Mouse (Mus musculus) neural tube, embryonic 14.5 days (tissue): ENCODE data around the gene Afmid. TPM values are rescaled to one million over a fixed set of nuclear protein-coding genes. Genes with fewer than 3 reads are reported as not detected.

Experiments used
- ATAC-seq: fragments of 200-750 bp; cut with Nextera tagmentation; 2 replicates; pipeline ENCODE4 v1.8.0; 2017; ENCODE audit warnings: low read depth, mild to moderate bottlenecking, moderate TSS enrichment, moderate library complexity
- H3K27ac ChIP-seq: fragments of 300-500 bp; sonication (generic); 2 replicates; pipeline ENCODE4 v1.5.1; 2014; ENCODE audit warnings: low read depth, mild to moderate bottlenecking, control low read depth, low read length, moderate library complexity, mixed read lengths
- H3K27me3 ChIP-seq: fragments of 300-500 bp; sonication (generic); 2 replicates; pipeline ENCODE4 v1.6.1; 2014; ENCODE audit warnings: low read length; ENCODE audit not compliant: control insufficient read depth, insufficient read depth
- H3K36me3 ChIP-seq: fragments of 300-500 bp; sonication (generic); 2 replicates; pipeline ENCODE4 v1.6.1; 2014; ENCODE audit warnings: low read length, mixed read lengths; ENCODE audit not compliant: control insufficient read depth, insufficient read depth
- H3K4me1 ChIP-seq: fragments of 300-500 bp; sonication (generic); 2 replicates; pipeline ENCODE4 v1.6.1; 2014; ENCODE audit warnings: low read length; ENCODE audit not compliant: control insufficient read depth, insufficient read depth
- H3K4me2 ChIP-seq: fragments of 300-500 bp; sonication (generic); 2 replicates; pipeline ENCODE4 v1.6.1; 2014; ENCODE audit warnings: mild to moderate bottlenecking, low read depth, low read length, control low read depth
- H3K4me3 ChIP-seq: fragments of 300-500 bp; sonication (generic); 2 replicates; pipeline ENCODE4 v1.5.1; 2014; ENCODE audit warnings: low read depth, low read length, control low read depth, mixed read lengths
- H3K9ac ChIP-seq: fragments of 300-500 bp; sonication (generic); replicated peaks from 2 replicates; pipeline ENCODE4 v1.6.1; 2014; ENCODE audit warnings: low read depth, mild to moderate bottlenecking, control low read depth, low read length, mixed read lengths
- H3K9me3 ChIP-seq: fragments of 300-500 bp; sonication (generic); 2 replicates; pipeline ENCODE4 v1.6.1; 2016; ENCODE audit warnings: low read length; ENCODE audit not compliant: control insufficient read depth
- WGBS: fragments of 180-500 bp; shearing (Covaris S2); extraction: QIAGEN DNeasy Blood & Tissue Kit; methylation state at CpG from one replicate; pipeline ENCODE4 v1.1.7; 2014; 5-methylcytosine and 5-hydroxymethylcytosine counted together
- polyA plus RNA-seq: library from polyadenylated mRNA; unstranded; fragments of >200 nt; fragmentation: Nextera tagmentation; extraction: Ambion mirVana; gene quantifications from 2 replicates; pipeline ENCODE4 v1.2.1, GENCODE M21; 2014

The Afmid gene
- polyA plus RNA-seq, 1 experiment from 2014 or later: 6.9 TPM

DNA sequence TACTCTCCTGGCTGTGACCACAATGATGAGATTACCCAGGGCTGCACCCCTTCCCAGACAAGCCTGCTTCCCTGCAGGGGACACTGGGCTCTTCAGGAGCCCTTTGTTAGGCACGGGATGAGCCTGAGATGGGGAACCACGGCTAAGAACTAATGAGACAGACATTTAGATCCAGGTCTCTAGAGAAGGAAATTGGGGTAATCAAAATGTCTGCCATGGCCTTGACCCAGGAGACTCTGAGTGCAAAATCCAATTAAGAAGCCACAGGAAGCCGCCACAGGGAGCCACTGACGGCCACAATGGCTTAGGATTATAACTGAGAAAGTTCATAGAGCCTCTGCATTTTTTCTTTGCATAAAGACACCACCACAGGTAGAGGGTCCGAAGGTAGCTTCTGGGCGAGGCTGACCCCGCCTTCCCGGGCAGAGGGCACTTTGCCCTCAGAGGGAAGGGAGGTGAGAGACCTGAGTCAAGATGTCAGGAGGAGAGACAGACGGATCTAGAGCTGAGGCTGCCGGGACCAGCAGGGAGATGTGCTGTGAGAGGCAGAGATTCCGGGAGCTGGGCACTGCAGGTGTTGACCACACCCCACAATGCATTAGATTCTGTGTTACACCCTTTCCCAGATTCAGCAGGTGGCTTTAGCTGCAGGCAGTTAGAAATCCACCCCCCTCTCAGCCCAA lies 37.6 kb downstream of the Afmid start:
- Histone ChIP-seq H3K27me3 (0 out of 2 replicates have a peak, but pooled peaks cover 3% of the 10 kb centered on the region), H3K9me3 (no peaks in the 10 kb centered on the region), H3K27ac (no peak overlapping the region), H3K4me1 (peaks cover 8% of the 10 kb centered on the region; the same call in 1 of the 2 replicates), H3K36me3 (no peaks in the 10 kb centered on the region), H3K4me3 (no peak overlapping the region), H3K9ac (no peak overlapping the region), H3K4me2 (no peak overlapping the region)
- WGBS: 33% methylated on average over 11 of the region's 11 CpGs
- no peak for ATAC-seq

DNA sequence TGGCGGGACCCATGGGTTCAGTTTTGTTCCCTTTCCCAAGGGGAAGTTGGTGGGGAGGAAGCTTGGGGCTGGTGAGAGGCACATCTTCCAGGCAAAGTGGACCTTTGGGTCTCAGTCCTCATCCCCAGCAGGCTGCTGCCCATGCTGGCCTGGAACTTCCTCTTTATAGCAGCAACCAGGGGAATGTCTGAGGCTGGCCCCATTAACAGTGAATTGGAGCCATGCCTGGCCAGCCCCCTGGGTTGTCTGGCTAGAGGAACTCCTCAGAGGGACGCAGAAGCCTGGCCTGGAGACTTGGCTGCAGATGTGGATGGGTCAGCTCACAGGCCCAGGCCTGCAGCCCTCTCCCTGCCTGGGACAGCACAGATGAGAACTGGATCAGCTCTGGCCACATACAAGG lies 39.1 kb downstream of the Afmid start:
- no peak overlapping the region for H3K27ac ChIP-seq
- 57% methylated on average over 2 of the region's 2 CpGs for WGBS
- peaks cover 8% of the 10 kb centered on the region; the same call in 1 of the 2 replicates for H3K4me1 ChIP-seq
- H3K9ac ChIP-seq: no peak overlapping the region
- no peak overlapping the region for H3K4me2 ChIP-seq
- no peaks in the 10 kb centered on the region for H3K36me3 ChIP-seq
- no peaks in the 10 kb centered on the region for H3K9me3 ChIP-seq
- H3K4me3 ChIP-seq: no peak overlapping the region
- no peak for ATAC-seq
- H3K27me3 ChIP-seq: 0 out of 2 replicates have a peak, but pooled peaks cover 3% of the 10 kb centered on the region

- 0 out of 2 replicates have a peak overlapping the region, but pooled peaks have one; percentile 25 for H3K9ac ChIP-seq
- ATAC-seq: 0 out of 2 replicates have a peak, but pooled peaks have one; percentile 44
- H3K27ac ChIP-seq: 0 out of 2 replicates have a peak overlapping the region, but pooled peaks have one; percentile 5
- H3K4me1 ChIP-seq: peaks cover 8% of the 10 kb centered on the region; the same call in 1 of the 2 replicates
- H3K36me3 ChIP-seq: no peaks in the 10 kb centered on the region
- 13% methylated on average over 6 of the region's 6 CpGs for WGBS
- no peaks in the 10 kb centered on the region for H3K9me3 ChIP-seq
- no peak overlapping the region for H3K4me3 ChIP-seq
- H3K27me3 ChIP-seq: 0 out of 2 replicates have a peak, but pooled peaks cover 3% of the 10 kb centered on the region
- H3K4me2 ChIP-seq: no peak overlapping the region
Measured at GRCm38 (mm10) chr11:117865988-117866387, 40.3 kb downstream of the Afmid start.

DNA sequence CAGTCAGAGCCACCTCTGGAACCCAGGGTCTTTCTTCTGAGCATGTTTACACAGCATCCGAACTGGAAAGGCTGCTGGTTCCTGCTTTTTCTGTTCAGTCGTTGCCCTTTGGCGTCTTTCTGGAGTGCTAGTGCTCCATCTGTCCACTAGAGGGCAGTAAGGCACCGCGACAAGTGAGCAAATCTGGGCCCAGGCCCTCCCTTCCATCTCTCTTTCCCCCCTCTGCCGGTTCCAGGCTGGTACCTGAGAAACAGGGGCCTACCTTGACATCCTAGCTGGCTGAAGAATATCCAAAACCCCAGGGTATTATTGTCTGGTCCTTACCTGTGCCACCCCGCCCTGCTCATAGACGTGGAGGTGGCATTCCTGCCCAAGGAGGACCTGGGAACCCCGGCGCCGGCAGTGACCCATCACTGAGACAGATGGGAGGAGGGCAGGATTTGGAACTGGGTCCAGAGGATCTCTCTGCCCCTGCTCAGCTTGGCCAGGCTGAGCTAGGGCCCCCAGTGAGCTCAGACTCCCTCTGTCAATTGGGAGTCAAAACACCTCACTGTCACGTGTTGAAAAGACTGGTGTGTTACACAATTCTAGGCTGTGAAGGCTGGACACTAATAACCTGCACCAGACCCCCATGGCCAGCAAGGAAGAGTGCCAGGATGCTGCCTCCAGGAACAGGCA lies 45.1 kb downstream of the Afmid start:
- H3K4me3 ChIP-seq: no peak overlapping the region
- H3K27me3 ChIP-seq: no peaks in the 10 kb centered on the region
- H3K4me2 ChIP-seq: no peak overlapping the region
- no peaks in the 10 kb centered on the region for H3K9me3 ChIP-seq
- H3K4me1 ChIP-seq: peaks cover 9% of the 10 kb centered on the region; the same call in 1 of the 2 replicates
- WGBS: 39% methylated on average over 12 of the region's 12 CpGs
- H3K9ac ChIP-seq: 0 out of 2 replicates have a peak overlapping the region, but pooled peaks have one; percentile 34
- H3K27ac ChIP-seq: no peak overlapping the region
- H3K36me3 ChIP-seq: no peaks in the 10 kb centered on the region
- ATAC-seq: no peak

DNA sequence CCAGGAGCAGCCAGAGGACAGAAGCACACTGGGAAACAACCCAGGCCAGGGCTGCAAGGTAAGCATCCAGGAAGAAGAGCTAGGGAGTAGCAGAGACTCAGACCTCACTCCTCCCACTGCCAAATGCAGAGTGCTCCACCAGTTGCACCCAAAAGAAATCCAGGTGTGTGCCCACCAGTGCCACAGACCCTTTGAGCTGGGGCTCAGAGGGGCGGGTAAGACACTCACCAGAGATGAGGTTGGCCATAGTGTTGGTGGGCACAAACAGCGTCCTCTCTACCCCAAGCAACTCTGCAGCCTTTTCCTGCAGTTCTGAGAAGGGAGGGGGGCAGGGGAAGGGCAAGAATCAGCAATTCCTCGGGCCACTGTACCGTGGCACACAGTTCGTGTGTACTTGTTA lies 45.7 kb downstream of the Afmid start:
- 74% methylated on average over 5 of the region's 5 CpGs for WGBS
- no peak overlapping the region for H3K4me3 ChIP-seq
- no peak overlapping the region for H3K4me2 ChIP-seq
- H3K27ac ChIP-seq: no peak overlapping the region
- H3K4me1 ChIP-seq: peaks cover 4% of the 10 kb centered on the region; the same call in 1 of the 2 replicates
- no peak overlapping the region for H3K9ac ChIP-seq
- H3K9me3 ChIP-seq: no peaks in the 10 kb centered on the region
- no peaks in the 10 kb centered on the region for H3K27me3 ChIP-seq
- H3K36me3 ChIP-seq: no peaks in the 10 kb centered on the region
- no peak for ATAC-seq

- H3K27ac ChIP-seq: no peak overlapping the region
- H3K4me3 ChIP-seq: no peak overlapping the region
- 0 out of 2 replicates have a peak, but pooled peaks cover 2% of the 10 kb centered on the region for H3K4me1 ChIP-seq
- H3K4me2 ChIP-seq: peak overlapping the region; percentile 93; the same call in 1 of the 2 replicates
- 59% methylated on average over 12 of the region's 12 CpGs for WGBS
- no peak for ATAC-seq
- no peaks in the 10 kb centered on the region for H3K27me3 ChIP-seq
- no peaks in the 10 kb centered on the region for H3K36me3 ChIP-seq
- H3K9me3 ChIP-seq: no peaks in the 10 kb centered on the region
- H3K9ac ChIP-seq: no peak overlapping the region
Measured at GRCm38 (mm10) chr11:117871911-117872584, 46.3 kb downstream of the Afmid start.

GRCm38 (mm10) chr11:117872861-117873608 lies 47.3 kb downstream of the Afmid start, which contains the start of gene Tha1:
Gene Tha1, minus strand, starts transcription at chr11:117873481.
- peaks cover 3% of the 10 kb centered on the region; the same call in 1 of the 2 replicates for H3K4me1 ChIP-seq
- no peak within 1 kb of the TSS for H3K27ac ChIP-seq
- WGBS: 1% methylated on average over 49 of the region's 51 CpGs
- H3K27me3 ChIP-seq: no peaks in the 10 kb centered on the region
- ATAC-seq: peak; percentile 70
- H3K4me3 ChIP-seq: peak within 1 kb of the TSS; percentile 66
- H3K9me3 ChIP-seq: no peaks in the 10 kb centered on the region
- H3K36me3 ChIP-seq: no peaks in the 10 kb centered on the region
- H3K9ac ChIP-seq: peak within 1 kb of the TSS; percentile 74
- peak within 1 kb of the TSS; percentile 93 for H3K4me2 ChIP-seq

- H3K36me3 ChIP-seq: no peaks in the 10 kb centered on the region
- no peaks in the 10 kb centered on the region for H3K27me3 ChIP-seq
- H3K9ac ChIP-seq: no peak overlapping the region
- no peak overlapping the region for H3K4me2 ChIP-seq
- no peak for ATAC-seq
- no peak overlapping the region for H3K4me3 ChIP-seq
- H3K9me3 ChIP-seq: no peaks in the 10 kb centered on the region
- 61% methylated on average over 4 of the region's 4 CpGs for WGBS
- H3K4me1 ChIP-seq: peaks cover 13% of the 10 kb centered on the region
- H3K27ac ChIP-seq: no peak overlapping the region
Measured at GRCm38 (mm10) chr11:117874419-117874818, 48.7 kb downstream of the Afmid start.
